Mouse (Mus musculus) gastrocnemius, postnatal 4 days (tissue): ENCODE measurements at regions not wholly inside any gene's neighbourhood (a gene's known extent, or its start where the extent isn't known, plus 50 kb on each side); places are given as distances from the start of the nearest gene placed in this dataset.

Experiments used
- DNase-seq, 2 experiments: peaks; one replicate each; pipeline ENCODE4 v3.0.0; 2021 to 2022; ENCODE audit warnings: low spot score in 2 of 2, mixed read lengths in 2 of 2

DNA sequence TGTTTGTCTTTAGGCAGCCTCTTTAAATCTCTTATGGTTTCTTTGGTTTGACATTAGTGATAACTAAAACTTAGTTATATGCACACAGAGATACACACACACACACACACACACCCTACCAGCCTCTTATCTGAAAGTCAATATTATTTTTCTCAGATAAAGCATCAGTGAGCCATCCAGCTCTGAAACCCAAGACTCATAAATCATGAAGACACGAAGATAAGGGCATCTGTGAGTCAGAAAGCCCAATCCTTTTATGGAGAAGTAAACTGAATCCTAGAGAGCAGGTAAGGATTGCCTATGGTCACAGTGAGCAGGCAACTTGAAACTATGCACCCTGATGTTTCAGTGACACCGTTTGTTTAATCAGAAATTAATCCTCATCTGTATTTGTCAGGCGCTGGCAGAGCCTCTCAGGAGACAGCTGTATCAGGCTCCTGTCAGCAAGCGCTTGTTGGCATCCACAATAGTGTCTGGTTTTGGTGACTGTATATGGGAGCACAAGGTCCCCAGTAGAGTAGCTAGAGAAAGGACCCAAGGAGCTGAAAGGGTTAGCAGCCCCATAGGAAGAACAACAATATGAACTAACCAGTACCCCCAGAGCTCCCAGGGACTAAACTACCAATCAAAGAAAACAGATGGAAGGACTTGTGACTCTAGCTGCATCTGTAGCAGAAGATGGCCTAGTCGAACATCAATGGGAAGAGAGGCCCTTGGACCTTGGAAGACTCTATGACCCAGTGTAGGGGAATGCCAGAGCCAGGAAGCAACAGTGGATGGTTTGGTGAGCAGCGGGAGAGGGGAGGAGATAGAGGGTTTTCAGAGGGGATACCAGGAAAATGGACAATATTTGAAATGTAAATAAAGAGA, 207.3 kb upstream of the Ank start:
- no peak for DNase-seq

DNA sequence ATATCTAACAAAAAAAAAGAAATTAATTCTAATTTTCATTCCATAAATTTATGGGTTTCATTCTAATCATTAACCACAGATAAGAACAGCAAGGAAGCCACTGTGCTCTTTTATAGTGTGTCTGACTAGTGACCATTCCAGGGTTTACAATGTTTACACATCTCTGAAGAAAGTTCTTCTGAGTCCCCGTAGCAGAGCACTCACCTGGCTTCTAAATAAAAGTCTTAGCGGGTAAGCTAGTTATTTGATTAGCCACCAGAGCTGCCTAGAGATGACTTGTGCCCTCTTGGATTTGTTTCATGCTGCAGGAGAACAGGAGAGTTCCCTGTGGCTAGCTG, 206.7 kb upstream of the Ank start:
- no peak for DNase-seq

DNA sequence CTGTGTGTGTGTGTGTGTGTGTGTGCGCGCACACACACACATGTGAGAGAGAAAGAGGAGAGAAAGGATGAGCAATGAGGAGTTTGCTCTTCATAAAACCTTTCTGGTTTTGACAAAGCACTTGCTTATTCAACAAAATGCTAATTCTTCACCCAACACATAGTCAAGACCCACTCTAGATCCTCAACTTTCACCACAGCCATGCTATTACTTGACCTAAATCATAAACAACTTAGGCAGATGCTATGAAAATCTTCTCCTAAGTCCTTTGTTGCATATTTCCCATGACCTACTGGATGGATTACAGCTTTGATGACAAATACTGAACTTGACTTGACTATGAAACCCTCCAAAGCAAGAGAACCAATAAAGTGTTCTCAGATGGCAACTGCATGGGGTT, 196.3 kb upstream of the Ank start:
- DNase-seq = no peak

DNA sequence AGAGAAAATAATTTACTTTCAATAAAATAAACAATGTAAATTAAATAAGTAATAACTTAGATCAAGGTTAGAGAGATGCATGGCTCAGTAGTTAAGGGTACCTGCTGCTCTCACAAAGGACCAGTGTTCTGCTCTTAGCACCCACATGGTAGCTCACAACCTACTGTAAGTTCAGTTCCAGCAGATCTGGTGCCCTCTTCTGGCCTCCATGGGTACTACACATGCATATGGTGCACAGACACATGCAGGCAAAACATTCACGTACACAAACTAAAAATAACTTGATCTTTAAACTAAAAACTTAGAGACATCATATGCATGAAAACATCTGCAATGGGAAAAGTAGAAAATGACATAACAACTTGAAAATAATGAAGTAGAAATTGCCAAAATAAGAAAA, 184.2 kb upstream of the Ank start:
- DNase-seq = no peak

DNA sequence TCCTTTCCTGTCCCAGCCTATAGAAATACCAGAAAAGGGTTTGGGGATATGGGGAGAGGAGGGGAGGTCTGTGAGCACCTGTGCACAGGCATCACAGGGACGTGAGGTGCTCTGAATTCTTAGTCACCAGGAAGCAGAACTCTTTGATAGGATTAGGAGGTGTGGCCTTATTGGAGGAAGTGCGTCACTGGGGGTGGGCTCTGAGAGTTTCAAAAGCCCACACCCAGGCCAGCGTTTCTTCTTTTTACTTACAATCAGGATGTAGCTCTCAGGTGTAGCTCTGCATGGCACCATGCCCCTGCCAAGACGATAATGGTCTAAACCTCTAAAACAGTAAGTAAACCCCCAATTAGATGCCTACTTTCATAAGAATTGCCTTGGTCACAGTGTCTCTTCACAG, 162.6 kb upstream of the Ank start:
- no peak for DNase-seq

DNA sequence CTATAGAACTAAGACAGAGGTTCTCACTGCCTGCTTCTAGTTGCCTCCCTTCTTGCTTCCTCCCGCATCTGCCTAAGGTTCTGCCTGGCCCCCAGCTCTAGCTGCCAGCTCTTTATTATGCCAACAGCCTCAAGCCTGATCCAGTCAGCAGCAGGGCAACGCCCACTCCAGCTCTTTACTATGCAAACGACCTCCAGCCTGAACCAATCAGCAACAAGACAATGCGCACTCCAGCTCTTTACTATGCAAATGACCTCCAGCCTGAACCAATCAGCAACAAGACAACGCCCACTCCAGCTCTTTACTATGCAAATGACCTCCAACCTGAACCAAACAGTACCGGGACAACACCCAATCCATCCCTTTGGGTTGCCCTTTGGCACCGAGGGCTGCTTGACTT, 162.2 kb upstream of the Ank start:
- no peak for DNase-seq

DNA sequence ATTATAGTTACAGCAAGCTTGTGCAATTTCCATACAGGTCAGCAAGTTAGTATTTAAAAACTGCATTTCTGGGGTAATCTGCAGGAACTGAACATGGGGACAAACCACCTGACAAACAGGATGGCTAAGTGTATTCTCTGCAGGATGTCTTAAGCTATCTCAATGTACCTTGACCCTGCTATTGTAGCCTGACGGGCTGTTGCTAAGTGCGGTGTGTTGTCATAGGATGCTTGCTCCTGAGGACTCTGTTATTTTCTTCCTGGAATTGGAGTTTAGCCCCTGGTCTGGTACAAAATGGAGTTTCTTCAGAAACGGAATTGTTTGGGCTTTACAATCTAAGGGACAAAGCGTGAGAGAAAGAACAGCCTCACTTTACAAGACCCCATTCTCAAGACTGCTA, 161.4 kb upstream of the Ank start:
- no peak for DNase-seq

DNA sequence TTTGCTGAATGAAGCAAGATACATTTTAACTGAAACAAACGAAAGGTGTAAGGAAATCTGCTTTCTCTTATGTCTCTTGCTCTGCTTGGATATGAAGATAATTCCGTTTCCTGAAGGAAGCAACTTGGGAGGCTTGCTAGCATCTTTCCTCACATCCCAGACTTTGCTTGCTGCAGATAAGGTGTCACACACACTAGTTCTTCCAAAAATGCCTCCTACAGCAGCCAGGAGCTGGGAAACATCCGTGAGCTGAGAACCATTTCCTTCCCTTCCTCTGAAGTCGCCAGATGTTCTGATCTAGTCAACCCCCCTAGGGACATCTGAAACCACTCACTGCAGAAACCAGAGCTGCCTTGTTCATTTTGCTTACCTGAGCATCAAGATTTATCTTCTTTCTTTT, 157.8 kb upstream of the Ank start:
- DNase-seq = no peak

DNA sequence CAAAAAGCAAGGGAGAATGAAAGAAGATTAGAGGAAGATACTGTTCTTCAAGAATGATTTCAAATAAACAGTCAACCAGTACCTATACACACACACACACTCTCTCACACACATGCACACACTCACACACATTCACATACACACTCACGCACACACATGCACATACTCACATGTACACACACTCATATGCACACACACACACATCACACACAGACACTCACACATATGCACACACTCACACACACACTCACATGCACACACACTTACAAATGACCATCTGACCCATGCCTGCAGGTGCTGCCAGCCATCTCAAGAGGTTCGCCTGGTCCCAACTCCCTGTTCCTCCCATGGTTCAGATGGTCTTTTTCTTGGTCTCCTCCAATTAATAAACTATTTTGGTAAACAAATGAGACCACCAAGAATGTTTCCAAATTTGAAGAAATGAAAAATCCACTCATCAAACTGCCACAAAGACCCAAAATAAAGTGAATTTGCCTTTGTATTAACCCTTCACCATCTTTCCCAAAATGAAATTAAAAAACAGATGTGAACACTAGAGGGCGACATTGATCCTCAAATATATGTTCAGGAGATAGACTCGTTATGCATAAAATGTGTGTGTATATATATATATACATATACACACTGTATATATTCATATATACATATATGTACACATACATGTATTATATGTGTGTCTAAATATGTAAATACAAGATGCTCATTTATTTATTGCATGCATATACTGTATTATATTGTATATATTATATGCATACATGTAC, 150.3 kb upstream of the Ank start:
- DNase-seq = no peak

DNA sequence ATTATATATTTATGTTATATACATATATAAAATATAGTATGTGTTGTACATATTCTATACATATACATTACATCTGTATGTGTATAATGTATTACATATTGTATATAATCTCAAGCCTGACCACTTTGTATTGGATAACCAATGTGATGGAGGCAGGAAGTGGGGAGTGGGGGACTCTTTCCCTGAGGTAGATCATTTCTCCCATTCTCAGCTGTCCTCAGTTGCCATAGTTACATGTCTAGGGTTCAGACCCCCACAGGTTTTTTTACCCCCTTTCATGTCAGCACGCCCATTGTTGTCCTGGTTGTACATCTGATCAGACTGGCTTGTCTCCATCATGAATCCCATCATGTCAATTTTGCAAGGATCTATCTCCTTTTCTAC, 149.7 kb upstream of the Ank start:
- DNase-seq = no peak

DNA sequence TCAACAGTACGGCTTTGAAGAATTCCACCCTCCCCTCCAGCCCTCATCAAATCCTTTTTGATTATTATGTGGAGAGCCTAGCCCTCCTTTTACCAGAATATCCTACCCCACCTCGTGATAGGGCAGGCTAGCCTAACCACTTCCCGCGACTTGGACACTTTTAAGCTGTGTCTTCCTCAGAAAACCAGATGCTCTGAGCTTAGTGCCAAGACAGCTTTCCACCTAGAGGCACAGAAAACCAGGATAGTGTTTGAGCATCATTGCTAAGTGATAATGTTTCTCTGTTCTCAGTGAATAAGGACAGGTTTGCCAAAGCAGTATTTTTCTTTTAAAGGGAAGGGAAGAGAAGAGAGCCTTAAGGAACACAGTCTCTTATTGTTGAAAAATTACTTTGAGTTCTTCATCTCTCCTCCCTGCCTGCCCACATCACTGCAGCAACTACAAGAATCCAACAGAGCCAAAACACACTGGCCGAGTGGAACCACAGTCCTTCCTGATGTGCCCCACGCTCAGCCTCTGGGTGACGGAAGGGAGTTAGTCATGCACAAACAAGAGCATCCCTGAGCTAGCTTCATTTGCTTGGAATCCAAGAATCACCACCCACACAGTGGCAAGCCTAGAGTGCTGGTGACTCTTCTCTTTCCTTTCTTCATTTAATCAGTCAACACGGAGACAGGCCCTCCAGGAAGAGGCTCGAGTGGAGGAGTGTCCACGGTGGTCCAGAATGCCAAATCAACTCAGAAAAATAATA, 144.4 kb upstream of the Ank start:
- DNase-seq = no peak

DNA sequence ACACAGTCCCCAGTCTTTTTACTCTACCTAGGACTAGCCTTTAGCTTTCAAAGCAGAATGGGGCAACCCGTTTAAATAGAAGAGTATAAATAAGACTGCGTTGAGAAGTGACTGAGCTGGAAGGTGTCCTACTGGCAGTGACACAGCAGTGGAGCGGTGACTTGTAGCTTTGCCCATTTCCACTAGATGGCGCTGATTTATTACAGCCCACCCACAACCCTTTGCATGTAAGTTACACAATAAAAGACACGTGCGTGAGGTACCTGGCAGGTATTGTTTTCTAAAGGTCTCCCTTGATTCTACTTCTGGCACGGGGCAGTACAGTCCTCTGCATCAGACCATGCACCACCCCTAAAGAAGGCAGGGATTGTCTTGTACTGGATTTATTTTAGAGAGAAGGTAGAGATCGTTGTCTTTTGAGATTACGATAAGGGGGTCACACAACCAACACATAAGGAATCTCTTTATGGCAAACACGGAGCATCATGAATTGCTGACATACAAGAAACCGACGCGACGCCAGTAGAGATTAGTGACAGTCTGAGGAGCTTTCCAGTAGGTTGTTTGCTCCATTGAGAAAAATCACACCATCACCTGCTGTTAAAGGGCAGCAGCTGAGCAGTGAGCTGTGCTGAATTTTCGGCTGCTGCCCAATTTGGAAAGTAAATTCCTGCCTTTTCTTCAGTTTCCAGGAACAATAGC, 140.5 kb upstream of the Ank start:
- DNase-seq = peak in 1 of 2 experiments; percentile 43

DNA sequence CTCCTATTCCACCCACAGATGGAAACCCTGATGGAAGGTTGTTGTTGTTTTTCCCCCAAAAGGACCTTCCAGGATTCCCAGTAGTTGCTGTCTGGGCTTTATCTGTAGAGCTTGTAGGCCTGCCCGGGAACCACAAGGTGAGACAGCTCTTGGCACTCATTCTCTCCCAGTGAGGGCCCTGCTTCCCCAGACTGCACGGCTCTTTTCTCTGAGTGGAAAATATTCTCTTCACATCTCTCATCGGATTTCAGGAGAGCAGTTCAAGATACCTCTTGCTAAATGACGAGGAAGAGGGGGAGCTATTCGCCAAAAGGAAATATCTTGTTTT, 140.0 kb upstream of the Ank start:
- no peak for DNase-seq

DNA sequence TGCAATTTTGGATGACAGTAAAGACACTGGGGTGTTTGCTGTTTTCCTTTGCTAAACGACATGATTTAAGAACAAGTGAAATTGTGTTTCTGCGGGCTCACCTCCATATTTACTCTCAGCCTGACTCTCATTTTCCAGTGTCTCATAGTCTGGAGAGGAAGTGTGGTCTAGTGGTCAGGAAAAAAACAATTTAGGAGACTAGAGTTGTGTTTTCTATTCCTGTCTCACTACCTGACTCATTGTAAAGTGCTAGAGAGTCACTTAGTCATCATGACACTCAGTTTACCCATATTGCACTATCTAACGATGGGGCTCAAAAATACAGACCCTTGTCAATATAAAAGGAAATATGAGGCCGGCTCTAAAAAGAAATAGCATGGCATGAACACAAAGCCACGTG, 138.7 kb upstream of the Ank start:
- no peak for DNase-seq

DNA sequence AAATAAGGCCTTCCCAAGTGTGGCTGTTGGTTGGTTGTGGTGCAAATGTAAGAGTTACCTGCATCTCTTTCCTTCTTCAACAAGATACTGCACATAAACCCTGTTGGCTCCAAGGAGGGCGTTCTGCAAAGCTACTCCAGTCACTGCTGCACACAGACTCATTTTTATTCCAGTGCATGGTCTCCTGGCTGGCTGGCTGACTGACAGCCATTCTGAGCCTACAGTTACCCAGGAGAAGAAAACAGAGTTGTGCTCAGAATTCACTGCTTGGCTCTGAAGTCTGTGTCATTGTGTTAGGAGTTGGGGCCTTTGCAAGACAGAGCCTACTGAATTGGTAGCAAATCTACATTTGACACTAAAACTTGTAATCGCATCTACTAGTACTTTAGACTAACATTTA, 138.0 kb upstream of the Ank start:
- no peak for DNase-seq

DNA sequence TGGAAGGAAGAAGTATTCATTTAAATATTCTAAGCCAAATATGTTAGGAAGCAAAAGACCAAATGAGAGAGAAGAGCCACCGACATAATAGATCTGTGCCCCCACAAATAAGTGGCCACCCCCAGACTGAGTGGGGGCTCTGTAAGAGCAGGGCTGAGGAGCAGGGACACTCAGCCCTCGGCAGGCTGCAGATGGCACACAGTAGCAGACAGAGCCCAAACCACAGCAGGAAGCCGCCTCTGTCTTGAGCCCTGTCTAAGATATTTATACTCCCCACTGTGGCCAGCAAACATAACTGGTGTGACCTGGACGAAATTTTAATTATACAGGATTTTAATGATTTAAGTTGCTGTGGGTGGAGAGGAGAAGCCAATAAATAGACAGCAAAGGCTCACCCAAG, 126.4 kb upstream of the Ank start:
- DNase-seq = no peak

DNA sequence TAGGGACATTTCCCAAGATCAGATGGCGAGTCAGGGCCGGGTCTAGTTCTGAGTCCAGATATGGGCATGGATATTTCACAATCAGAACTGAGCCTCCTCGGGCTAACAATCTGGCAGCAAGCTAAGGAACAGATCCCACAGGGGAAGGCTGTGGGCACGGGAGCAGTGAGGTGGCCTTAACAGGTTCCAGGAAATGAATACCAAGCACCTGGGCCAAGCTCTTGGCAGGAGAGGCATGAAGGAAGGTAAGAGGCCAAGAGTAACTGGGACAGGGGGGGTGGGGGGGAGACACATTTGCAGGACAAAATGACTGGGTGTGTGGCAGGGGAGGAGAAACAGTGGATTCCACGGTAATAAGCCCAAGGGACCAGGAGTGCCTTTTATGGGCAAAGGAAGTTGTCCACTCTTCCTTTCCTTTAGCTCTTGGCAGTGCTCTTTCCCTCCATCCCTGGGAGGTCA, 124.9 kb upstream of the Ank start:
- DNase-seq = no peak

DNA sequence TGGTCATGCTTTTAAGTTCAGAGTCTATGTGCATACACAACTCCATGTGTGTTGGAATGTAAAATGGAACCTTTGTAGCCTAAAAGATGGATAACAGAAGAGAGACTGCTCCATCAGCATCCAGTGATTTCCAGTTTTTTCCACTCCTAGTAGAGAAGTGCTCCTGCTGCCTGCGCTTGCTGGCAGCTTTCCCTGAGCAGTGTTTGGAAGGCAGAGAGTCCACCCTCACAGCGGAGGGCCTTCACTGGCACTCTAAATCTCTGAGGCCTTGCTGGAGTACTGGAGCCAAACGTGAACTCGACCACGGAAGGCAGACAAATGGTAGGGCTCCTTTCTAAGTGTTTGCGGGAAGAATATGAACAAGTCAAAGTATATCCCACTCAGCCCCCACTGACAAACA, 108.0 kb upstream of the Ank start:
- DNase-seq = no peak

DNA sequence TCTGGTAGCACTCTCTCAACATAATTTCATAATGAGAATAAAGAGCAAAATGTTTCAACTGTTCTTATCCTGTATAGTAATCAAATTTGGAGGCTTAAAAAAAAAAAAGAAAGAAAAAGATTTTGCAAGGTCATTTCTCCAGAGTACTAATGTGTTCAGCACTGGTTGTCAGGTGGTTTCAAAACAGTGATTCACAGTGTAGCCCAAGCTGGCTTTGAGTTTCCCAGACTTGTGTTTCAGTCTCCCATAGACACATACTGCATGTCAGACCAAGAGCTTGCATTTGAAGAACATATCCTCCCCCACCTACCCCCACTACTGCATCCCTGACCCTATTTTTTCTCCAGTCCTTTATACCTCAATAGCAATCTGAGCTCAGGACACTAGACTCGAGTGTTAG, 107.2 kb upstream of the Ank start:
- DNase-seq = no peak

DNA sequence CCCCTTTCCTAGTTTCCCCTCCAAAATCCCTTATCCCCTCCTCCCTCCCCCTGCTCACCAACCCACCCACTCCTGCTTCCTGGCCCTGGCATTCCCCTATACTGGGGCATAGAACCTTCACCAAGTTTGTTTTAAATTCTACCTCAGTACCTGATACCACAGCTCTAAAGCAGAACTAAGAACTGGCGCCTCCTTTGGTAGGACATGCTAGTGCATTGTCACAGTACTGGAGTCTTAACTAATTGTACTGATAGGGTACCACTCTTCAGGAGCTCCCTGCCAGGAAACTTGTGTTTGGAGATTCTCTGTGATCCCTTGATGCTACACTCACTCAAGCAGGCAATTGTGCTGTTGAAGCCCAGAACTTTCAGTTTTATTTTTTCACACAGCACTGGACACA, 92.0 kb upstream of the Ank start:
- DNase-seq = no peak

DNA sequence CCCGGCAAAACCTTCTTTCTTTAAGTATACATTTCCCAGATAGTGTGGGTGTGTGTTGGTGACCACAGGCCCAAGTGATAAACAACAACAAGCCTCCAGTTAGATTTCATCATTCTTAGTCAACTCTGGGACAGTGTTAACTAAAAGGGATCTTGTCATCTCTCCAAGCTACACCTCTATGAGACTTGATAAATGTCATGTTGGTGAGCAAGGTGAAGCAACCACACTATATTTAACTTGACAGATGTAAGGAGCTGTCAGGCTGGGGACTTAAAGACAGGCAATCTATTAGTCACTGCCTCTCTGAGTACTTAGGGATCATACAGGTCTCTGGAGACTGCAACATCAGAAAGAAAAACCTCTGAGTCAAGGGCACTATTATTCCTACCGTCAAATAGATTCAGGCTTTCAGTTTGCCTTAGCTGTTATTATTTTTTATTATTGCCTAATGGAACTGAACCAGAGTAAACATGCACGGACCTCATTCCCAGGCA, 87.8 kb upstream of the Ank start:
- no peak for DNase-seq
